Mouse (Mus musculus): ENCODE measurements around the gene Tctex1d4. TPM values are rescaled to one million over a fixed set of nuclear protein-coding genes. Genes with fewer than 3 reads are reported as not detected.

Tctex1d4 gene
- polyA plus RNA-seq, 1 experiment from 2014 or later: 3.6 TPM

DNA sequence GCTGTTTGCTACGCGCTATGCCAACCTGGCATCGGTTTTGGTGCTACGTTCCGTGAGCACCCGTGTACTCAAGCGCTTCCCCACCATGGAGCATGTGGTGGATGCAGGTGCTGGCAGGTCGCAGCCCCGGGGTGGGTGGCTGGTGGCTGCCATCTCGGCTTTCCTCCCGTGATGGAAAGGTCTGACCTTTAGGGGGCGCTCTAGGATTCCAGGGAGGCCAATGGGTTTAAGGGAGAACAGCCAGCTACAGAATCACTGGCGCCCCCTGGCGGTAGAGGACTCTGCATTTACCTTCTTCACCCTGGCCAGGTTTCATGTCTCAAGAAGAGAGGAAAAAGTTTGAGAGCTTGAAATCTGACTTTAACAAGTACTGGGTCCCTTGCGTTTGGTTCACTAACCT lies 19.6 kb downstream of the Tctex1d4 start:
- 33% methylated on average over 15 of the region's 15 CpGs for WGBS
- no peak; the same call in 1 of the 2 replicates for ATAC-seq (ENCODE audit: low read depth)

DNA sequence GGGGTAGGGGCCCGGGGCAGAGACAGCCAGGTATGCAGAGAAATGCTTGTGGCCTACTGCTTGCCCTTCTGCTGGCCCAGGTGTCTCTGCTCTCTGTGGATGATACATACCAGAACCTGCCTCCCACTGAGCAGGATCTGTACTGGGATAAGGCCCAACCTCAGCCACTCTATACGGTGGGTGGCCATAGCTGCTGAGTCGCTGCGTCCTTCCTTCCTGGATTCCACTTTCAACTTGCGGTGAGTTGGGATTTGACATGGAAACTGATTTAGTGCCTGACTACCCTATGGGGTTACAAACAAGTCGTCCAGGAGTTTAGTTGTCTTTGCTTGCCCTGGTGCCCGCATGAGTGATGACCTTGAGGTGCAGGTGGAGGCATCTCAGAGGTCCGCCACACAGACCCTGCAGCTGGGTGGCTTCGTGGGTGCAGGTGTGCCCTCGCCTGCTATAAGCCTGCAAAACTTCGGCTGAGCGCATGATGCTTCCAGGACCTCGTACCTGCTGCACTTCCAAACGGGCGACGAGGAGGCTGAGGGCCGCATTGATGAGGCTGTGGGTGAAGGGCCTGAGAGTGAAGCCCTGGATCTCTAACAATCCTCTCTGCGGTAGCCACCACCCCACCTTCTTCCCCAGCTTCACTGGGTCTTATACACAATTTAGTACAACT lies 21.6 kb downstream of the Tctex1d4 start:
- Histone ChIP-seq H3K9me3 (ENCODE audit: control insufficient read depth, low read length) (no peaks in the 10 kb centered on the region), H3K27ac (ENCODE audit: low read length) (no peak overlapping the region), H3K27me3 (ENCODE audit: control insufficient read depth, insufficient read depth, low read depth, low read length) (no peaks in the 10 kb centered on the region), H3K4me2 (ENCODE audit: low read depth, low read length) (no peak overlapping the region), H3K36me3 (ENCODE audit: control insufficient read depth, insufficient read depth, low read length) (peaks cover 33% of the 10 kb centered on the region), H3K4me3 (ENCODE audit: low read length) (no peak overlapping the region), H3K9ac (ENCODE audit: low read length) (no peak overlapping the region), H3K4me1 (replicated peaks; ENCODE audit: control insufficient read depth, insufficient read depth, low read length) (peaks cover 6% of the 10 kb centered on the region)
- WGBS: 71% methylated on average over 18 of the region's 18 CpGs
- ATAC-seq (ENCODE audit: low read depth): no peak

More for the DNA sequence above, 19.6 kb downstream of the Tctex1d4 start:
- Histone ChIP-seq H3K4me2 (ENCODE audit: low read depth, low read length) (no peak overlapping the region), H3K27ac (ENCODE audit: low read length) (no peak overlapping the region), H3K9me3 (ENCODE audit: control insufficient read depth, low read length) (no peaks in the 10 kb centered on the region), H3K27me3 (ENCODE audit: control insufficient read depth, insufficient read depth, low read depth, low read length) (no peaks in the 10 kb centered on the region), H3K4me1 (replicated peaks; ENCODE audit: control insufficient read depth, insufficient read depth, low read length) (no peaks in the 10 kb centered on the region), H3K36me3 (ENCODE audit: control insufficient read depth, insufficient read depth, low read length) (peaks cover 15% of the 10 kb centered on the region), H3K4me3 (ENCODE audit: low read length) (no peak overlapping the region), H3K9ac (ENCODE audit: low read length) (no peak overlapping the region)

DNA sequence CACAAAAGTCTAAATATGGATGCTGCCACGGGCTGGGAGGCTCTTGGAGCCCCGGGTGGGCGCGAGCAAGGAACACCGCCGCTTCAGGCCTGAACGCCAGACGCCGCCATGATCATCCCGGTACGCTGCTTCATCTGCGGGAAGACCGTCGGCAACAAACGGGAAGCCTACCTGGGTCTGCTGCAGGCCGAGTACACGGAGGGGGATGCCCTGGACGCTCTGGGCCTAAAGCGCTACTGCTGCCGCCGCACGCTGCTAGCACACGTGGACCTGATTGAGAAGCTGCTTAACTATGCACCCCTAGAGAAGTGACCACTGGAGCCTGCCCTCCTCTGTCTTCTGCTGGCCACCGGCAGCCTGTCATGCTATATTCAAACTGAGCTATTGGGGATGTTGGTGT lies 22.2 kb downstream of the Tctex1d4 start:
- Histone ChIP-seq H3K27ac (ENCODE audit: low read length) (no peak overlapping the region), H3K4me3 (ENCODE audit: low read length) (no peak overlapping the region), H3K36me3 (ENCODE audit: control insufficient read depth, insufficient read depth, low read length) (peaks cover 39% of the 10 kb centered on the region), H3K9ac (ENCODE audit: low read length) (no peak overlapping the region), H3K9me3 (ENCODE audit: control insufficient read depth, low read length) (no peaks in the 10 kb centered on the region), H3K27me3 (ENCODE audit: control insufficient read depth, insufficient read depth, low read depth, low read length) (no peaks in the 10 kb centered on the region), H3K4me1 (replicated peaks; ENCODE audit: control insufficient read depth, insufficient read depth, low read length) (peaks cover 11% of the 10 kb centered on the region), H3K4me2 (ENCODE audit: low read depth, low read length) (no peak overlapping the region)
- WGBS: 59% methylated on average over 24 of the region's 24 CpGs
- no peak for ATAC-seq (ENCODE audit: low read depth)

DNA sequence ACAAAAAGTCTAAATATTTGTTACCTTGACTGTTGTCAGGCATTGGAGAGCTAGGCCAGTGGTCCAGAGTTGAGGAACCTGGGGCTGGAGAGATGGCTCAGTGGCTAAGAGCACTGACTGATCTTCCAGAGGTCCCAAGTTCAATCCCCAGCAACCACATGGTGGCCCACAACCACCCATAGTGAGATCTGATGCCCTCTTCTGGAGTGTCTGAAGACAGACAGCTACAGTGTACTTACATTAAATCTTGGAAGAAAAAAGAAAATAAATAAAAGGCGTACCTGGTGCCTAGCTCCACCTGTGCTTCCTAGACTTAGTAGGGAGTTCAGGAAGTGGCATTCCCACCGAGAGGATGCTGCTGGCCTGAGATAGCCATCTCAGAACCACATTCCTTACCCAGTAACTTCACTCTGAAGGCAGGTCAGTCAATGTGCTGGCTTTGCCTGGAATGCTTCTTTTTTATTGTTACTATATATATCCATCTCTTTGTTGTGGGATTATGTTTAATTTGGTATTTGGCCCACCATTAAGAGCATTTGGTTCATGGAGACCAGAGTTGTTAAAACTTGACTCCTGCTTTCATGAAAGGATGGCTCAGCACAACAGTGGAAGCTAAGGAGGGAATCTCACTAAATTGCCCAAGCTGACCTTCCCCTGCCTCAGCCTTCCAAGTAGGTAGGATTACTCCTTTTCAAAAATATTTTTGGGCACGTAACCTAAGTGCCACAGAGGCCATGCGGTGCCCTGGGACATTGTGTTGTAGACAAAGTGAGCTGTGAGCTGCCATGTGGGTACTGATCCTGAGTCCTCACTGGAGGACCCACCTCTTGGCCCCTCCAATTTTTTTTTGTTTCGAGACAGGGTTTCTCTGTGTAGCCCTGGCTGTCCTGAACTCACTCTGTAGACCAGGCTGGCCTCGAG lies 23.0 kb downstream of the Tctex1d4 start:
- Histone ChIP-seq H3K27ac (ENCODE audit: low read length) (no peak overlapping the region), H3K4me2 (ENCODE audit: low read depth, low read length) (no peak overlapping the region), H3K9ac (ENCODE audit: low read length) (no peak overlapping the region), H3K27me3 (ENCODE audit: control insufficient read depth, insufficient read depth, low read depth, low read length) (no peaks in the 10 kb centered on the region), H3K4me1 (replicated peaks; ENCODE audit: control insufficient read depth, insufficient read depth, low read length) (peaks cover 17% of the 10 kb centered on the region), H3K9me3 (ENCODE audit: control insufficient read depth, low read length) (no peaks in the 10 kb centered on the region), H3K36me3 (ENCODE audit: control insufficient read depth, insufficient read depth, low read length) (peaks cover 46% of the 10 kb centered on the region), H3K4me3 (ENCODE audit: low read length) (no peak overlapping the region)
- 65% methylated on average over 6 of the region's 6 CpGs for WGBS
- no peak for ATAC-seq (ENCODE audit: low read depth)

DNA sequence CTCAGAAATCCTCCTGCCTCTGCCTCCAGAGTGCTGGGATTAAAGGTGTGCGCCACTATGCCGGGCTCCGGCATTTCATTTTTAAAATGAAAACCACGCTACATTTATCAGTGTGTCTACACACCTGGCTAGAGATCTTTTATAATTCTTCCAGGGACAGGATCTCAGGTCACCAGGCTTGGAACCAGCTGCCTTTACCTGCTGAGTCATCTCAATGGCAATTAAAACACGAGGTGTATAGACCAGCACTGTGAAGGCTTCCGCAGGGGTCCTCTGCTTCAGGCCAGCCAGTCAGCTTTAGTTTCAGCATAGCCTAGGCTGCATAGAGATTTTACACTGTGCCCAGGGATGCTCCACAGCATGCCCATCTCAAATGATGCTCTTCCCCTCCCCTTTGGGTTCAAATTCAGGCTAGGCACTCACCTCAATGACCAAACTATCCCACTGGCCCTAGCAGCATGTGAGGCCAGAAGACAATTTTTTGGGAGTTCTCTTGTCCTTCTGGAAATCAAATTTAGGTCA lies 23.7 kb downstream of the Tctex1d4 start:
- no peaks in the 10 kb centered on the region for H3K27me3 ChIP-seq (ENCODE audit: control insufficient read depth, insufficient read depth, low read depth, low read length)
- 90% methylated on average over 6 of the region's 6 CpGs for WGBS
- no peak overlapping the region for H3K27ac ChIP-seq (ENCODE audit: low read length)
- no peak overlapping the region for H3K9ac ChIP-seq (ENCODE audit: low read length)
- ATAC-seq (ENCODE audit: low read depth): no peak
- no peak overlapping the region for H3K4me2 ChIP-seq (ENCODE audit: low read depth, low read length)
- H3K4me3 ChIP-seq (ENCODE audit: low read length): no peak overlapping the region
- peaks cover 17% of the 10 kb centered on the region for H3K4me1 ChIP-seq (replicated peaks; ENCODE audit: control insufficient read depth, insufficient read depth, low read length)
- H3K36me3 ChIP-seq (ENCODE audit: control insufficient read depth, insufficient read depth, low read length): peaks cover 46% of the 10 kb centered on the region
- no peaks in the 10 kb centered on the region for H3K9me3 ChIP-seq (ENCODE audit: control insufficient read depth, low read length)

DNA sequence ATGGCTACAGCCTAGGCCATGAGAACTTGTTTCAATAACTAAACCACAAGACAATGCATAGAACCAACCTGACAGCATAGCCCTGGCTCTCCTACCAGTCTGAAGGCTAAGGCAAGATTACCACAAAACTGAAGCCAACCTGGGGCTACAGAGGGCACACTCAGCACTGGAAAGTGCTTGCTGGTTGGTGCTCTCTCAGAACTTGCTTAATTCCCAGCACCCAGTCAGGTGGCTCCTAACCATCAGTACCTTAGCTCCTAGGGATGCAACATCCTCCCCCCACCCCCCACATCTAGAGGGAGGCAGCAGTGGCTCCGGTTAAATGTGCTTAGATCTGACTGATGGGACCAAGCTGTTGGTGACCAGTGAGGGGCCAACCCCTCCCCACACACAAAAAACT lies 24.8 kb downstream of the Tctex1d4 start:
- no peak for ATAC-seq (ENCODE audit: low read depth)
- Histone ChIP-seq H3K4me3 (ENCODE audit: low read length) (no peak overlapping the region), H3K9me3 (ENCODE audit: control insufficient read depth, low read length) (no peaks in the 10 kb centered on the region), H3K36me3 (ENCODE audit: control insufficient read depth, insufficient read depth, low read length) (peaks cover 46% of the 10 kb centered on the region), H3K9ac (ENCODE audit: low read length) (no peak overlapping the region), H3K4me1 (replicated peaks; ENCODE audit: control insufficient read depth, insufficient read depth, low read length) (peaks cover 17% of the 10 kb centered on the region), H3K27me3 (ENCODE audit: control insufficient read depth, insufficient read depth, low read depth, low read length) (no peaks in the 10 kb centered on the region), H3K4me2 (ENCODE audit: low read depth, low read length) (no peak overlapping the region), H3K27ac (ENCODE audit: low read length) (no peak overlapping the region)
- WGBS: 69% methylated on average over 1 of the region's 1 CpGs

DNA sequence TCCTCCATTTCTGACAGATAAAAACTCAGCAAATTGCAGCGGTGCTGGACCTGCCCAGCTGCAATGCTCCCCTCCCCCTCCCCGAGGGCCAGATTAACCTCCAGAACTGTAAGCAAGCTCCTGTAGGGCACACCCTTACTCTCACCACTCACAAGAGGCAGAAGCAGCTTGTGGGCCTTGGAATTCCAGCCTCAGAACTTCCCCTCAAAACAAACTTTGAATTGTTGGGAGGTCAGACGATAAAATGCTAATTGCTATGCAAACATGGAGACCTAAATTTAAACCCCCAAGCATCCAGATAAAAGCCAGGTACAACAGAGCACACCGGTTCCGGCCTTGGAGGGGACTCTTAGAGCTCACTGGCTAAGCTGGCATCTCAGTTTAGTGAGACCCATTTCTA lies 26.1 kb downstream of the Tctex1d4 start:
- Histone ChIP-seq H3K4me2 (ENCODE audit: low read depth, low read length) (no peak overlapping the region), H3K9me3 (ENCODE audit: control insufficient read depth, low read length) (no peaks in the 10 kb centered on the region), H3K9ac (ENCODE audit: low read length) (no peak overlapping the region), H3K27ac (ENCODE audit: low read length) (no peak overlapping the region), H3K4me3 (ENCODE audit: low read length) (no peak overlapping the region), H3K36me3 (ENCODE audit: control insufficient read depth, insufficient read depth, low read length) (peaks cover 46% of the 10 kb centered on the region), H3K4me1 (replicated peaks; ENCODE audit: control insufficient read depth, insufficient read depth, low read length) (peaks cover 17% of the 10 kb centered on the region), H3K27me3 (ENCODE audit: control insufficient read depth, insufficient read depth, low read depth, low read length) (no peaks in the 10 kb centered on the region)
- no peak for ATAC-seq (ENCODE audit: low read depth)
- WGBS: 55% methylated on average over 5 of the region's 5 CpGs

DNA sequence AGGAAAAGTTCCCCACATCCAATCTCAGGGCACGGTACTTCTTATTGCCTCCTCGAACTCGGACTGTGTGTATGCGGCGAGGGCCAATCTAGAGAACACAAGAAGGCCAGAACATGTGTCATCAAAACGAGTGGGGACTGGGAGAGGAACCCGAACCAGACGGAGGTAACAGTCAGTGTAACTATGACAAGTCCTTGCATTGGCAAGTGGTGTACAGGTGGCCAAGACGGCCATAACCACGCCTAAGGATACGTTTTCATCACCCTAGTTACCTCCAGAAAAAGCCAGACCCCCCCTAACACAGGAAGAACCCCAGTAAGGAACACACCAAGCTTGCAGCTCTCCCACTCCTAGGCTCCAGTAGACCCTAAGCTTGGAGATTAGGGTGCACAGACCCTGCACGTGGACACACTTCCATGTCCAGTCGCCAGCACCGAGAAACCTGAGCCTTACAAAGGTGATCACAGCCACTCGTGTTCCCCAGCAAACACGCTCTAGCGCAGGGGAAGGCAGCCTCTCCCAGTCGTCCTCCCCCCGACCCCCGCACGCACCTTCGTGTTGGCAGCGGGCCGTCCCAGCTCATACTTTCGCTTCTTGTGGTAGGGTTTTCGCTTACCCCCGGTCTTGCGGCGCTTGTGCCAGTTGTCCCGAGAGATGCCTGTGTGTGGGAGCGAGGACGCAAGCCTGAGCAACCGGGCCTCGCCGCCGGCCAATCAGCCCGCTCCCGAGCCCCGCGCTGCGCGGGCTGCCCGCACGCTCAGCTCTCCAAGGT lies 28.6 kb downstream of the Tctex1d4 start:
- Histone ChIP-seq H3K27me3 (ENCODE audit: control insufficient read depth, insufficient read depth, low read depth, low read length) (no peaks in the 10 kb centered on the region), H3K9ac (ENCODE audit: low read length) (peak overlapping the region; percentile 99), H3K36me3 (ENCODE audit: control insufficient read depth, insufficient read depth, low read length) (peaks cover 45% of the 10 kb centered on the region), H3K4me3 (ENCODE audit: low read length) (peak overlapping the region; percentile 92), H3K27ac (ENCODE audit: low read length) (peak overlapping the region; percentile 93), H3K4me1 (replicated peaks; ENCODE audit: control insufficient read depth, insufficient read depth, low read length) (peaks cover 17% of the 10 kb centered on the region), H3K4me2 (ENCODE audit: low read depth, low read length) (peak overlapping the region; percentile 87), H3K9me3 (ENCODE audit: control insufficient read depth, low read length) (no peaks in the 10 kb centered on the region)
- under 1% methylated on average over 44 of the region's 44 CpGs for WGBS
- ATAC-seq (ENCODE audit: low read depth): peak; percentile 8

All from lung, embryonic 16.5 days (tissue).